In genomic region chr3:109683608-109684295, GRCm38 (mm10) we compare ENCODE assay signal across 15 mouse cellular contexts.
A peak's percentile ranks its signal among the peaks of the same experiment; 100 is the strongest.
DNase-seq lines count a peak whose midpoint lies in the region; ATAC-seq and TF ChIP-seq lines count a peak whose summit lies in the region.
"Had no signal": no experiment of that assay in that cellular context is flagged by ENCODE, and none has a peak within 500 bp of the region (broad histone marks: within the 10 kb centered on the region; RNA-seq: fewer than 3 reads in every experiment).

No protein-coding gene starts in this region.

- H3K36me3 ChIP-seq in limb, embryonic 14.5 days (ENCODE audit: control insufficient read depth, insufficient read depth, low read length), result no peaks in the 10 kb centered on the region
- H3K36me3 ChIP-seq in hindbrain, embryonic 16.5 days (ENCODE audit: control insufficient read depth, insufficient read depth, low read length), result 0 out of 2 replicates have a peak, but pooled peaks cover 2% of the 10 kb centered on the region
- H3K36me3 ChIP-seq: embryonic facial prominence, embryonic 12.5 days; midbrain, embryonic 10.5 days had no signal

- H3K9me3 ChIP-seq in limb, embryonic 14.5 days (ENCODE audit: control insufficient read depth, low read length), result no peaks in the 10 kb centered on the region
- no peaks in the 10 kb centered on the region for H3K9me3 ChIP-seq in hindbrain, embryonic 16.5 days (ENCODE audit: control insufficient read depth, low read length)
- H3K9me3 ChIP-seq: embryonic facial prominence, embryonic 12.5 days; midbrain, embryonic 10.5 days had no signal

- no peaks in the 10 kb centered on the region for H3K27me3 ChIP-seq in limb, embryonic 14.5 days (ENCODE audit: control insufficient read depth, insufficient read depth, low read length)
- no peaks in the 10 kb centered on the region for H3K27me3 ChIP-seq in hindbrain, embryonic 16.5 days (replicated peaks; ENCODE audit: control insufficient read depth, insufficient read depth, low read length)
- H3K27me3 ChIP-seq: CH12.LX; embryonic facial prominence, embryonic 12.5 days had no signal

- ATAC-seq in limb, embryonic 14.5 days (ENCODE audit: low FRiP score, low read depth), result no peak
- ATAC-seq in hindbrain, embryonic 16.5 days, result no peak

- H3K4me3 ChIP-seq in limb, embryonic 14.5 days (replicated peaks; ENCODE audit: low read length), result no peak overlapping the region
- H3K4me3 ChIP-seq in hindbrain, embryonic 16.5 days (ENCODE audit: low read length), result no peak overlapping the region
- H3K4me3 ChIP-seq: embryonic facial prominence, embryonic 12.5 days; midbrain, embryonic 10.5 days; myocyte had no signal

- peak; percentile 34 for DNase-seq in layer of hippocampus, adult 11-12 months (ENCODE audit: low spot score)
- no peak for DNase-seq in layer of hippocampus, postnatal 25 days (ENCODE audit: extremely low spot score in 1 of 2, low spot score in 1 of 2)
- DNase-seq in NIH3T3 (ENCODE audit: low read depth), result peak; percentile 49
- DNase-seq in fat pad, adult 2 months (ENCODE audit: extremely low read depth, low read depth, low spot score), result peak; percentile 97
- DNase-seq in limb, embryonic 14.5 days (ENCODE audit: low spot score), result peak; percentile 73
- no peak for DNase-seq in kidney, postnatal 4 days
- DNase-seq: cerebellum, postnatal 10 days; kidney, postnatal 10 days; lung, adult 2 months; thymus, postnatal 36 days had no signal

- no peak overlapping the region for H3K27ac ChIP-seq in limb, embryonic 14.5 days (replicated peaks; ENCODE audit: low read depth, low read length)
- H3K27ac ChIP-seq in hindbrain, embryonic 16.5 days (ENCODE audit: low read depth, low read length), result no peak overlapping the region
- H3K27ac ChIP-seq: embryonic facial prominence, embryonic 12.5 days; midbrain, embryonic 10.5 days had no signal

- 54% methylated on average over 5 of the region's 5 CpGs for WGBS in limb, embryonic 14.5 days
- WGBS in hindbrain, embryonic 16.5 days, result 79% methylated on average over 5 of the region's 5 CpGs

- H3K9ac ChIP-seq in limb, embryonic 14.5 days (ENCODE audit: low read depth, low read length, severe bottlenecking), result no peak overlapping the region
- H3K9ac ChIP-seq in hindbrain, embryonic 16.5 days (ENCODE audit: low read depth, low read length), result no peak overlapping the region
- H3K9ac ChIP-seq: embryonic facial prominence, embryonic 12.5 days had no signal

- H3K4me1 ChIP-seq in limb, embryonic 14.5 days (ENCODE audit: control insufficient read depth, insufficient read depth, low read length), result peaks cover 5% of the 10 kb centered on the region; the same call in 1 of the 2 replicates
- no peaks in the 10 kb centered on the region for H3K4me1 ChIP-seq in hindbrain, embryonic 16.5 days (ENCODE audit: control insufficient read depth, insufficient read depth, low read depth, low read length)
- H3K4me1 ChIP-seq: embryonic facial prominence, embryonic 12.5 days; midbrain, embryonic 10.5 days had no signal

- no peak for TF ChIP-seq POLR2A in limb, embryonic 14.5 days (IDR thresholded peaks at IDR 0.05; ENCODE audit: borderline replicate concordance, extremely low read depth, insufficient read depth, insufficient read length)

- H3K4me2 ChIP-seq in limb, embryonic 14.5 days (replicated peaks; ENCODE audit: low read depth, low read length, severe bottlenecking), result no peak overlapping the region
- no peak overlapping the region for H3K4me2 ChIP-seq in hindbrain, embryonic 16.5 days (ENCODE audit: low read length)
- H3K4me2 ChIP-seq: embryonic facial prominence, embryonic 12.5 days had no signal

Comparison
In these comparisons a context has a peak if more than half of its experiments do, and no peak if none do; other contexts are left out.
1. DNase-seq: peak in layer of hippocampus, adult 11-12 months (single experiment), NIH3T3 (single experiment), fat pad, adult 2 months (single experiment) and limb, embryonic 14.5 days (single experiment); none in layer of hippocampus, postnatal 25 days (0 of 2) and kidney, postnatal 4 days (0 of 2).